Mouse (Mus musculus) CH12.LX (cell line): ENCODE measurements at regions not wholly inside any gene's neighbourhood (a gene's known extent, or its start where the extent isn't known, plus 50 kb on each side); places are given as distances from the start of the nearest gene placed in this dataset.

Experiments
- CTCF ChIP-seq, 2 experiments: IDR thresholded peaks in 1 of 2; conservative IDR thresholded peaks in 1 of 2; 2 replicates each; pipeline ENCODE4 v1.5.1; 2011 to 2012; ENCODE audit warnings: low read depth in 2 of 2, low read length in 2 of 2, improper control_type of control experiment in 1 of 2, inconsistent platforms in 1 of 2, mild to moderate bottlenecking in 1 of 2, moderate library complexity in 1 of 2
- ELF1 ChIP-seq: IDR thresholded peaks from 2 replicates; pipeline ENCODE4 v1.6.1; 2014; ENCODE audit warnings: low read depth, mild to moderate bottlenecking, inconsistent platforms, low read length, improper control_type of control experiment
- EP300 ChIP-seq: IDR thresholded peaks from 2 replicates; pipeline ENCODE4 v1.6.1; 2011; ENCODE audit warnings: low read length, improper control_type of control experiment
- ETS1 ChIP-seq: conservative IDR thresholded peaks from 2 replicates; pipeline ENCODE4 v1.6.1; 2012; ENCODE audit warnings: low read depth, mild to moderate bottlenecking, inconsistent platforms, low read length, improper control_type of control experiment, moderate library complexity
- MXI1 ChIP-seq: IDR thresholded peaks from 2 replicates; pipeline ENCODE4 v1.6.1; 2011; ENCODE audit warnings: mild to moderate bottlenecking, low read depth, low read length, improper control_type of control experiment
- POLR2A ChIP-seq: IDR thresholded peaks from 2 replicates; pipeline ENCODE4 v1.6.1; 2011; ENCODE audit warnings: low read depth, mild to moderate bottlenecking, improper control_type of control experiment, low read length
- POLR2AphosphoS2 ChIP-seq: IDR thresholded peaks from 2 replicates; pipeline ENCODE4 v1.6.1; 2011; ENCODE audit warnings: low read depth, low read length, improper control_type of control experiment
- TCF12 ChIP-seq: IDR thresholded peaks from 2 replicates; pipeline ENCODE4 v1.6.1; 2014; ENCODE audit warnings: low read depth, mild to moderate bottlenecking, inconsistent platforms, low read length, improper control_type of control experiment
- ZC3H11A ChIP-seq: IDR thresholded peaks from 2 replicates; pipeline ENCODE4 v1.6.1; 2012; ENCODE audit warnings: low read depth, mild to moderate bottlenecking, inconsistent platforms, low read length, improper control_type of control experiment

- TF ChIP-seq POLR2AphosphoS2 (no peak), EP300 (no peak), TCF12 (no peak), ETS1 (no peak), MXI1 (no peak), CTCF (conservative IDR thresholded peaks at IDR 0.05 in 1 of 2, IDR thresholded peaks at IDR 0.05 in 1 of 2; ENCODE audit: low read depth in 2 of 2, low read length in 2 of 2) (no peak), POLR2A (no peak), ZC3H11A (no peak), ELF1 (no peak)
Measured at GRCm38 (mm10) chr11:85966207-85966606, 80.0 kb downstream of the Tbx4 start.
